Mouse (Mus musculus) neural tube, embryonic 14.5 days (tissue): ENCODE results near the gene Gas2. TPM values are rescaled to one million over a fixed set of nuclear protein-coding genes. Genes with fewer than 3 reads are reported as not detected.
A peak's percentile ranks its signal among the peaks of the same experiment; 100 is the strongest.

Experiments
- ATAC-seq: fragments of 200-750 bp; cut with Nextera tagmentation; 2 replicates; pipeline ENCODE4 v1.8.0; 2017; ENCODE audit warnings: low read depth, mild to moderate bottlenecking, moderate TSS enrichment, moderate library complexity
- H3K27ac ChIP-seq: fragments of 300-500 bp; sonication (generic); 2 replicates; pipeline ENCODE4 v1.5.1; 2014; ENCODE audit warnings: low read depth, mild to moderate bottlenecking, control low read depth, low read length, moderate library complexity, mixed read lengths
- H3K27me3 ChIP-seq: fragments of 300-500 bp; sonication (generic); 2 replicates; pipeline ENCODE4 v1.6.1; 2014; ENCODE audit warnings: low read length; ENCODE audit not compliant: control insufficient read depth, insufficient read depth
- H3K36me3 ChIP-seq: fragments of 300-500 bp; sonication (generic); 2 replicates; pipeline ENCODE4 v1.6.1; 2014; ENCODE audit warnings: low read length, mixed read lengths; ENCODE audit not compliant: control insufficient read depth, insufficient read depth
- H3K4me1 ChIP-seq: fragments of 300-500 bp; sonication (generic); 2 replicates; pipeline ENCODE4 v1.6.1; 2014; ENCODE audit warnings: low read length; ENCODE audit not compliant: control insufficient read depth, insufficient read depth
- H3K4me2 ChIP-seq: fragments of 300-500 bp; sonication (generic); 2 replicates; pipeline ENCODE4 v1.6.1; 2014; ENCODE audit warnings: mild to moderate bottlenecking, low read depth, low read length, control low read depth
- H3K4me3 ChIP-seq: fragments of 300-500 bp; sonication (generic); 2 replicates; pipeline ENCODE4 v1.5.1; 2014; ENCODE audit warnings: low read depth, low read length, control low read depth, mixed read lengths
- H3K9ac ChIP-seq: fragments of 300-500 bp; sonication (generic); replicated peaks from 2 replicates; pipeline ENCODE4 v1.6.1; 2014; ENCODE audit warnings: low read depth, mild to moderate bottlenecking, control low read depth, low read length, mixed read lengths
- H3K9me3 ChIP-seq: fragments of 300-500 bp; sonication (generic); 2 replicates; pipeline ENCODE4 v1.6.1; 2016; ENCODE audit warnings: low read length; ENCODE audit not compliant: control insufficient read depth
- WGBS: fragments of 180-500 bp; shearing (Covaris S2); extraction: QIAGEN DNeasy Blood & Tissue Kit; methylation state at CpG from one replicate; pipeline ENCODE4 v1.1.7; 2014; 5-methylcytosine and 5-hydroxymethylcytosine counted together
- polyA plus RNA-seq: library from polyadenylated mRNA; unstranded; fragments of >200 nt; fragmentation: Nextera tagmentation; extraction: Ambion mirVana; gene quantifications from 2 replicates; pipeline ENCODE4 v1.2.1, GENCODE M21; 2014

Gene Gas2
- polyA plus RNA-seq, 1 experiment from 2014 or later: 19.9 TPM

DNA sequence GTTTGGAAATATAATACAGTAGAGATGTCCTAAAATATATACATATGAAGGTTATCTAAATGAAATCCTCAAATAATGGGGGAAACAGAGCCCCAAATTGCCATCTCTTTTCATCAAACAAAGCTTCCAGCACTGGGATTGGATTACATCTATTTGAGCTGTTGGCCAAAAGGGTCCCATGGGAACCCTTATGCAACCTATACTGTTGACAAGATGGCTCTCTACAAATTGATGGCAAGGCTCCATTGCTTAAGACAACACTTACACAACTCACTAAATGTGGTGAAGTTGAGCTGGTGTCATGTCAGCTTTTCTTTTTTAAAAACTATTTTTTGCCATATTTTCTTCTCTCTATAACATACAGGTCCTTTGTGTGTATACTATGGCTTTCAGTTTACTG is 14.5 kb downstream of the Gas2 start:
- H3K9ac ChIP-seq: no peak overlapping the region
- H3K27me3 ChIP-seq: no peaks in the 10 kb centered on the region
- ATAC-seq: no peak
- H3K27ac ChIP-seq: no peak overlapping the region
- H3K4me1 ChIP-seq: 0 out of 2 replicates have a peak, but pooled peaks cover 3% of the 10 kb centered on the region
- no peak overlapping the region for H3K4me2 ChIP-seq
- H3K9me3 ChIP-seq: no peaks in the 10 kb centered on the region
- no peak overlapping the region for H3K4me3 ChIP-seq
- no peaks in the 10 kb centered on the region for H3K36me3 ChIP-seq

DNA sequence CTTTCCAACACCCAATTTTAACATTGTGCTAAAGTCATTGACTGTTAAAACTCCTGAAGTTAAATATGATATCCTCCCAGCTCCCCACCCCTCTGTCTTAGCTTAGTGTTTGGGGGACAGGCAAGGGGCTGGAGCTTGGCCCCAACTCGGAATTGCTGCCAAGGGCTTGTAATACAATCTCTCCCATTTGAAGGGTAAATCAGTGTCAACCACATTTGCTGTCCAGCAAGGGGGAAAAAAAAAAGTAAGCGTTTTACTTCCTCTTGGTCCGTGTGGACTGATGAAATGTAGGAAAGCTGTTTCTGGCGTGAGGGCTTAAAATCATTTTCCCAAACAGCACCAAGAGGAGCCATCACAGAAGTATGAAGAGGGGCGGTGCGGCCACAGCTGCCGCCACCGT is 16.9 kb downstream of the Gas2 start:
- H3K4me2 ChIP-seq: peak overlapping the region; percentile 84
- no peaks in the 10 kb centered on the region for H3K36me3 ChIP-seq
- H3K27me3 ChIP-seq: no peaks in the 10 kb centered on the region
- peak overlapping the region; percentile 65 for H3K9ac ChIP-seq
- H3K9me3 ChIP-seq: no peaks in the 10 kb centered on the region
- peak overlapping the region; percentile 91 for H3K27ac ChIP-seq
- 2% methylated on average over 8 of the region's 8 CpGs for WGBS
- H3K4me3 ChIP-seq: peak overlapping the region; percentile 48
- ATAC-seq: no peak
- H3K4me1 ChIP-seq: 0 out of 2 replicates have a peak, but pooled peaks cover 3% of the 10 kb centered on the region

DNA sequence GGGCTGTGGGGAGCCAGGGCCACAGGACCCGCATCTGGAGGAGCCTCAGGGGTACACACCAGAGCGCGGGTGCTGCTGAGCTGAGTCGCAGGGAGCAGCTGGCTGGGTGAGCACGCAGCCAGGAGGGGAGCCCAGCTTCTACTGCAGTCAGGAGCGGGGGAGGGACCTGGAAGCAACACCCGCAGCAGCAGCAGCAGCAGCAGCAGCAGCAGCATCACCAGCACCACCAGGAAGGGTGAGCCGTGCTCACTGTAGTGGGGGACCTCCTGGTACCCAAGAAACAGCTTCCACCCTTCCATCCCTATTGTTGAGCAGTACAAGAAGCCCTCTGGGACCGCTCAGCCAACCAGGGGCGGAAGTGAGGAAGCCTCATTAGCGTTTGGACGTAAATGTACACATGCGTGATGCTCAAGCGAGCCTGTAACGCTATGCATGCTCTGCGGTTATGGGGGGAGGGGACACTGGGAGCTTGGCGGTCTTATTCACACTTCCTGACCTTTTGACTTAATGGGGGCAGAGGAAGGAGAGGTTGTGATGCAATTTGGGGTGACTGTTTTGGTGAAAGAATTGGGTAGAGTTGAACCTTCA is 17.4 kb downstream of the Gas2 start:
- Histone ChIP-seq H3K4me1 (0 out of 2 replicates have a peak, but pooled peaks cover 3% of the 10 kb centered on the region), H3K4me3 (peak overlapping the region; percentile 48), H3K9ac (peak overlapping the region; percentile 65), H3K36me3 (no peaks in the 10 kb centered on the region), H3K9me3 (no peaks in the 10 kb centered on the region), H3K27me3 (no peaks in the 10 kb centered on the region), H3K27ac (peak overlapping the region; percentile 91), H3K4me2 (peak overlapping the region; percentile 84)
- peak; percentile 97 for ATAC-seq
- under 1% methylated on average over 17 of the region's 17 CpGs for WGBS

DNA sequence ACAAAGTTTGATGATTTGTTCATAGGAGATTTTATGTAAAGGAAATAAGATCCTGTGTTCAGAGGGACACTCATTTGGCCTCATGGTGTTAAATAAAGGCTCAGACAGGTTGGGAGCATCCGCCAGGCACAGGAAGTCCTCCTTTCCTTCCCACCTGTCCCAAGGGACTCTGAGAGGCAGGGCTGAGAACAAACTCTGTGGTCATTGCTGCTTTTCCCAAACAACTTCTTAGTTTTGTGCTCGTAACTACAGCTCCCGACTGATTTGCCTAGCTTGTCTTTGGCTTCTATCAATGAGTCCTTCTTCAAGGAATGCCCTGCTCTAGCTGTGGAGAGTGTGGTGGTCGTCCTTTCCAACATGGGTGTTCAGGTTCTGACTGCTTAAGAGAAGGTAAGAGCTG is 18.3 kb downstream of the Gas2 start:
- Histone ChIP-seq H3K9me3 (no peaks in the 10 kb centered on the region), H3K36me3 (no peaks in the 10 kb centered on the region), H3K4me2 (no peak overlapping the region), H3K4me1 (0 out of 2 replicates have a peak, but pooled peaks cover 3% of the 10 kb centered on the region), H3K9ac (no peak overlapping the region), H3K27me3 (no peaks in the 10 kb centered on the region), H3K27ac (no peak overlapping the region), H3K4me3 (no peak overlapping the region)
- 81% methylated on average over 4 of the region's 4 CpGs for WGBS
- ATAC-seq: no peak

DNA sequence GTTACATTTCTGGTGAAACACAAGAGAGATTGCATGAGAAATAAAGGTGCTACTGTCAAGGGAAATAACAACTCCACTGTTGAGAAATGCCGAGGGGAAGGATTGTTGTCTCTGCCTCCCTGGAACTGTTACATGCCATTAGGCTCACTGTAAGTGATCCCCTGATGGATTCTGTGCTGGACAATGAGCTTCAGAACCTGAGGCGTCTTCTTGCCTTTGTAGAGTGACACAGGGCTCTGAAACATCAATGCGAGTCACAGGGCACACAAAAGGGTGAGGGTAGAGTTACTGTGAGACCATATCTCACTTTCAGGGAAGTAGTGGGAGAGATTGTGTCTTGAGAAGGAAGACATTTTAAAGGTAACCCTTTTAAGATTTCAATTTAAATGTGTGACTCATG is 23.5 kb downstream of the Gas2 start:
- Histone ChIP-seq H3K9me3 (no peaks in the 10 kb centered on the region), H3K4me3 (no peak overlapping the region), H3K36me3 (no peaks in the 10 kb centered on the region), H3K27me3 (no peaks in the 10 kb centered on the region), H3K4me1 (no peaks in the 10 kb centered on the region), H3K4me2 (no peak overlapping the region), H3K9ac (no peak overlapping the region), H3K27ac (no peak overlapping the region)
- ATAC-seq: no peak
- 58% methylated on average over 3 of the region's 3 CpGs for WGBS

DNA sequence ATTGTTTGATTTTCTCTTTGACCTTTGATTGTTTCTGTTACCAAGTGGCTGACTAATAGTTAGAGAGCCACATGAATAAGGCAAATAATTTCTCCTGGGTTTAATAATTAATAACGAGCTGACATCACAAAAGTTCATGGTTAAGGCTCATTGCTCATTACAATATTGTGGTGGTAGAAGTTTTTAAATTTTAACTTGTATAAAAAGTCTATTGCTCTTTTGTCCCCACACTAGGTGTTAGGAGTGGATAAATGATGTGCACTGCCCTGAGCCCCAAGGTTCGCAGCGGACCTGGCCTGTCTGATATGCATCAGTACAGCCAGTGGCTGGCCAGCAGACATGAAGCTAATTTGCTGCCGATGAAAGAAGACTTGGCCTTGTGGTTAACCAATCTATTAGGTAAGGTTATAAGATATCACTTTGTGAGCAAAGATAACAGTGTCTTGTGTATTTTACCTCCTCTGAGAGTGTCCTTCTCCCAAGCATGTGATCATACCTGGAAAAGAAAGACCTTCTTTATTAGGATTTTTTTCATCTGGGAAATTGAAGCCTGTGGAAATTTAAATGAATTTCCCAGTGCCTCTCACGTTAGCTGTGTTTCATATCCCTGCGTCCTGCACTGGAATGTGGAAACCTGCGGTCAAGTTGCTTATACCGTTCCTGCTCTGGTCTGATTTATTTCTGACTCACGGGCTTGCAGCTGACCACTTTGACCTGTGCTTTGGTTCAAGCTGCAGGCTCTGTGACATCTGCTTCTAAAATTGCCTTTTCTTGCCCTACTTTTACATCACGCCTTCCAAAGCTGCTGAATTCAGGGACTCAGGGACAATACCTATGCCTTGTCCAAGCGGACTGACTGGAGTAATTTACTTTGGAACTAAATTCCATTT is 26.1 kb downstream of the Gas2 start:
- WGBS: 78% methylated on average over 11 of the region's 11 CpGs
- no peak overlapping the region for H3K4me2 ChIP-seq
- H3K9ac ChIP-seq: no peak overlapping the region
- no peaks in the 10 kb centered on the region for H3K4me1 ChIP-seq
- H3K9me3 ChIP-seq: no peaks in the 10 kb centered on the region
- no peak overlapping the region for H3K4me3 ChIP-seq
- ATAC-seq: no peak
- H3K36me3 ChIP-seq: no peaks in the 10 kb centered on the region
- H3K27ac ChIP-seq: no peak overlapping the region
- no peaks in the 10 kb centered on the region for H3K27me3 ChIP-seq

DNA sequence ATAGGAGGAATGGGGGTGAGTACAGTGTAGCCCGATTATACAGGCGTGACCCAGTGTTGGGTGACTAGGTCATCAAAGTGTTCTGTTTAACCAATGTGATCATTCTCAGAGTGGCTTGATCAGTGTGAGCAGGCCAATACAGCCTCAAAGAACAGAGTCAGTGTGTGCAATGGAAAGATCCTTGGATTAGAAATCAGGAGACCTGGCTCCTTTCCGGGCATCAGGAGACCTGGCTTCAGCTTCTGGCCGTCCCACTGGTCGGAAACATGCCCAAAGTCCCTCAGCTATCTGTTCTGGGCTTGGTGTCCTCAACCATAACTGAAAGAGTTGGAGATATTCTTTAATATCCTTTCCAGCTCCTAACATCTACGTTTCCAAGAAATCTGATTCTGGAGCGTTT is 27.8 kb downstream of the Gas2 start:
- no peak overlapping the region for H3K4me2 ChIP-seq
- no peak overlapping the region for H3K9ac ChIP-seq
- H3K9me3 ChIP-seq: no peaks in the 10 kb centered on the region
- no peaks in the 10 kb centered on the region for H3K36me3 ChIP-seq
- no peaks in the 10 kb centered on the region for H3K27me3 ChIP-seq
- no peak for ATAC-seq
- 94% methylated on average over 7 of the region's 7 CpGs for whole genome bisulfite sequencing
- no peak overlapping the region for H3K4me3 ChIP-seq
- H3K4me1 ChIP-seq: no peaks in the 10 kb centered on the region
- H3K27ac ChIP-seq: no peak overlapping the region

DNA sequence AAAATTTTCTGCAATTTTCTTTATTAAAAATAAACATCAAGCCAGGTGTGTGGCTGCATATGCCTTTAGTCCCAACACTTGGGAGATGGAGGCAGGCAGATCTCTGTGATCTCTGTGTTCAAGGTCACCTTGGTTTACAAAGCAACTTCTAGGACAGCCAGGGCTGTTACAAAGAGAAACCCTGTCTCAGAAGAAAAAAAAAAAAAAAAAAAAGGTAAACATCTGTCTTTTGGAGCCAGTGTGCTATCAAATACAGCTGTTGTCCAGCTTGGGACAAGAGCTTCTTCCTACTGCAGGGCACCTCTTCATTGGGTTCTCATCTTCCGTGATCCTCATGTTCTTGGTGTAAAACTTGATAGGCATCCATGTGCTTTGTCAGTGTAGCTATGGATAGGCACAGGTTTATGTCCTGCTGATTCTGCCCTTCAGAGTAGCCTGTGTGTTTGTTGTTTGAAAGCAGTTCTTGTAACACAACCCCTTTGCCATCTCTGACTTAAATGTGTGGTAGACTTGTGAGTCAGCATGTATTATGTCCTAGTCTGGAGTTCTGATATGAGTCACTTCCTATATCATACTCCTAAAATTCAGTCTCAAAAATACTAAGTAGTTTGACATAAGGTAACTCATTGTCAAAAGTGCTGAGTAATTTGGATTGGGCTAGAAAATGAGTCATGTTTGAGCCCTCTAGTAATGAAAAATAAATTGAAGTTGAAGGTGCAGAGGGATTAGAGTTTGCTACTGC is 30.6 kb downstream of the Gas2 start:
- ATAC-seq: no peak
- WGBS: 94% methylated on average over 1 of the region's 1 CpGs
- H3K4me1 ChIP-seq: no peaks in the 10 kb centered on the region

DNA sequence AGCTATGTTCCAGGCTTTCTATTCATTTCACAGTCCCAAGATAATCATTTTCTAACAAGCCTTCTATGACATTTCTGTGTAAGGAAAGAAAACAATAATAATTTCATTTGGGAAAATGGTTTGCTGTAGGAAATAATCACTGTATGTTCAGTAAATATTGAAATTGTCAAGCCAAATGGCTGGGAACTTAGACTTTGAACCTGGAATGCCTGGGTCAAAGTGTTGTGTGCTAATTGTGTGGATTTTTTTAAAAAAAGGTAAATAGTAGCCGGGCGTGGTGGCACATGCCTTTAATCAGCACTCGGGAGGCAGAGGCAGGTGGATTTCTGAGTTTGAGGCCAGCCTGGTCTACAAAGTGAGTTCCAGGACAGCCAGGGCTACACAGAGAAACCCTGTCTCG is 31.2 kb downstream of the Gas2 start:
- H3K4me2 ChIP-seq: no peak overlapping the region
- no peaks in the 10 kb centered on the region for H3K27me3 ChIP-seq
- no peaks in the 10 kb centered on the region for H3K4me1 ChIP-seq
- H3K36me3 ChIP-seq: no peaks in the 10 kb centered on the region
- no peak overlapping the region for H3K9ac ChIP-seq
- ATAC-seq: no peak
- no peak overlapping the region for H3K27ac ChIP-seq
- no peak overlapping the region for H3K4me3 ChIP-seq
- WGBS: 85% methylated on average over 4 of the region's 4 CpGs
- H3K9me3 ChIP-seq: no peaks in the 10 kb centered on the region

More for the DNA sequence above, 30.6 kb downstream of the Gas2 start:
- Histone ChIP-seq H3K9ac (no peak overlapping the region), H3K4me3 (no peak overlapping the region), H3K36me3 (no peaks in the 10 kb centered on the region), H3K27ac (no peak overlapping the region), H3K4me2 (no peak overlapping the region), H3K27me3 (no peaks in the 10 kb centered on the region), H3K9me3 (no peaks in the 10 kb centered on the region)
